Comparison of ENCODE assay signal across 1 mouse cellular context in genomic region chr9:119575732-119576131, GRCm38 (mm10).
TF ChIP-seq lines count a peak whose summit lies in the region.

No protein-coding gene starts in this region.

TF ChIP-seq in CH12.LX, 34 proteins besides CTCF, POLR2A, EP300 and RAD21 (continued from another document):
- TF ChIP-seq ZC3H11A (IDR thresholded peaks at IDR 0.05; ENCODE audit: low read depth, low read length) (no peak), MEF2A (IDR thresholded peaks at IDR 0.05; ENCODE audit: borderline replicate concordance, low read depth, low read length) (0 out of 2 replicates have a peak, but pooled peaks have one; percentile 54), POLR2AphosphoS2 (IDR thresholded peaks at IDR 0.05; ENCODE audit: low read depth, low read length) (no peak), MXI1 (IDR thresholded peaks at IDR 0.05; ENCODE audit: low read depth, low read length) (peak; percentile 65), E2F4 (IDR thresholded peaks at IDR 0.05; ENCODE audit: insufficient replicate concordance, low read depth, low read length) (no peak)
